Mouse (Mus musculus): Measurements from ENCODE around the gene Ddx51.

The Ddx51 gene

DNA sequence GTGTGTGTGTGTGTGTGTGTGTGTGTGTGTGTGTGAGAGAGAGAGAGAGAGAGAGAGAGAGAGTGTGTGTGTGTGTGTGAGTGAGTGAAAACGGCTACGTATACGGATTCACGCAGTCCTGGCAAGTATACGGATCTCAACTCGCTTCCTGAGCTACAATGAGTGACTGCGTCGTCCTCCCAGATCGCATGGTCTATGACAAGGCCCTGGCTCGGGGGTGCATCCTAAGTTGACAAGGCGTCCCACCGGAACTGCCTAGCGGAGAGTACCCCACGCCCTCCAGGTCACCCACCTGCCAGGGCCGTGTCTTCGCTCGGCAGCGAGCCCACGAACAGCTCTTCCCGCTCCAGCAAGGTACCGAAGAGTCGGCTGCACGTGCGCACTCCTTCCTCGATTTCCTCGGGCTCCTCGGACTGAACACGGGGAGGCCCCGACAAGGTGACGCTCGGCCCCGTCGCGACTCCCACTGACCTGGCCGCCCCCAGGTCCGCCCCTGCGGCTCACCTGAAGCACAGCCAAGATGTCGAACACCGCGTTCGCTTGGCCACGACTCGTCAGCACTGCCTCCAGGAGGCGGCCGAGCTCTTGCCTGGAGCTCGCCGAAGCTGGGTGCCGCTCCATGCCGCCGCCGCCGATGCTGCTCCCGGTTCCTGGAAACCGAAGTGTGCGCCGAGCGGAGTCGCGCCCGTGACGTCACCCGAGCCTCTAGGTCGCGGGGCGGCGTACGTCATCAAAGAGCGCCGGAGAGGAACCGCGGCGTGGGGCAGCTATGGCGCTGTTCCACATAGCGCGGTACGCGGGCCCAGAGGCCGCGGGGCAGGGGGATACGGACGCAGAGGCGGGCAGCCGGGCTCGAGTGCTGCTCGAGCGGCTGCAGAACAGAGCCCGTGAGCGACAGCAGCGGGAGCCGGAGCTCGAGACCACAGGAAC is at the start of gene Ddx51, which contains the start of gene Noc4l:
TSS of gene Ddx51 (plus strand) at position 733 of the 930 bp plus-strand sequence.
TSS of gene Noc4l (minus strand) at position 699 of the 930 bp plus-strand sequence.
- peak; percentile 99 for DNase-seq

DNA sequence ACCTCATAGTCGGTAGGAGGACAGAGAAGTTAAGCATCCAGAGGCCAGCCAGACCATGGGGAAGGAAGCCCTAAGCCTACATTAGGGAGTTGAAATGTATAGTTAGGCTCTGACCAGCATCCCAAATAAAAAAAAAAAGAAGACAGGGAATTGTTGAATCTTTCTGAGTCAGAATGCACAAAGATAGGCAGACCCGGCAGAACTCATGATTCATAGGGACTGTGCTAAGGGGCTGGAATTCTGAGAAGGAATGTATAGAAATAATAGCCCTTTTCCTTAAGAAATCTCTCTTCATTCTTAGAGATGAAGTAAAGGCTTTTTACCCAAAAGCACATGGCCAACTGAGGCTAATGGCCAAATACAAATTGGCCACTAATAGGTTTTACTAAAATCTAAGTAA is 48.9 kb upstream of the Ddx51 start:
- DNase-seq, result no peak

- no peak for DNase-seq
Measured at GRCm38 (mm10) chr5:110605531-110606221, 47.6 kb upstream of the Ddx51 start.

DNA sequence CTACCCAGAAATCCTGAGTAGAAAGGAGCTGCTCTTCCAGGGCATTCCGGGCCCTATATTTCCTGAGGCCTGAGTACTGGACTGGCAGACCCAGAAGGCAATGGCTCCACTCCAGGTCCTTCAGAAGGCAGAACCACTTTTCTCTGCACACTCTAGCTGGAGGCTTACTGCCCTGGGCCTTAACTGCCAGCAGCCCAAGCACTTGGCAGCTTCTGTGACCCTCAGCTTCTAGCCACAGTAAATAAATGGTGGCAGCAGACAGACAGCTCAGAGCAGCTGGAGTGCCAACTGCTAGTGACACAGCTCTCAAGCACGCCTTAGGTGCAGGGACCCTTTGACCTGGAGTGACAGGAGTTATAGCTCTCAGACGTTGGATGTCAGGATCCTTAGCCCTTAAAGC is 45.5 kb upstream of the Ddx51 start:
- no peak for DNase-seq

DNA sequence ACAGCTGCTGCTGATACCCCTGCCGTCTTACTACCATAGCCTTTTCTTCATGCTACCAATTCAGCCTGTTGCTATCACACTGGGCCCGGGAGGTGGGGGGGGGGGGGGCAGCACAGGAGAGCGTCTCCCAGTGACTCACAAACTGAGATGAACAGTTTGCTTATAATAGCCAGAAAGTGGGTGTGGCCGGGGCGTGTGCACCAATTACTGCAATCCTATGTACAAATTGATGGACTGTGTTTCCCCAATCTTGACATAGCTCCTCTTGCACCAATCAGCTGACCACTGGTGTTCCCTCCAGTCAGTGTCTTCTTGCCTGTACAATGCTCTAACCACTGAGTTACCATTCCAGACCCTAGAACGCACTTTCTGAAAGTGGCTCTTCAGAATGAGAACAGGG is 44.9 kb upstream of the Ddx51 start:
- no peak for DNase-seq

- DNase-seq, result no peak
Measured at GRCm38 (mm10) chr5:110608941-110609340, 44.3 kb upstream of the Ddx51 start.

GRCm38 (mm10) chr5:110609425-110609824 is 43.8 kb upstream of the Ddx51 start:
- DNase-seq, result no peak

- no peak for DNase-seq
Measured at GRCm38 (mm10) chr5:110609868-110610267, 43.4 kb upstream of the Ddx51 start.

- DNase-seq, result no peak
Measured at GRCm38 (mm10) chr5:110610484-110610883, 42.8 kb upstream of the Ddx51 start.

GRCm38 (mm10) chr5:110611435-110612158 is 41.7 kb upstream of the Ddx51 start:
- no peak for DNase-seq

- DNase-seq, result no peak
Measured at GRCm38 (mm10) chr5:110619226-110619625, 34.0 kb upstream of the Ddx51 start.

GRCm38 (mm10) chr5:110624319-110624718 is 28.9 kb upstream of the Ddx51 start:
- DNase-seq, result no peak

GRCm38 (mm10) chr5:110627351-110627750 is 25.9 kb upstream of the Ddx51 start:
- DNase-seq, result no peak

DNA sequence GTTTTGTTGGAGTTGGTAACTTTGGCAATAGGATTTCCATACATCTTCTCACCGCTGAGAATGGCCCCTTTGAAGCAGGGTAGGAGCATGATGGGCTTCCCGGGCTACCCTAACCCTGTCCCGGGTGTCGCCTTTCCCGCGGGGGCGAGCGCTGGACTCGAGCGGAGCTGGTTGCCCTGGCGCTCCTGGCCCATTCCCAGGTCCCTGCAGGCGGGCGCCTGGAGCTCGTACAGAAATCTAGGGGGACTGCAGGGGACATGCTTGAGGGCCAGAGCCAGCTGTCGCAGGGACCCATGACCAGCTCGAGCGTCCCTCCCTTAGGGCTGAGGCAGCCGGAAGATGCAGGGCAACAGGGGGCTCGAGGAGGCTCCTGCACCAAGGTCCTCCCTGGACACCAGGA is 25.1 kb upstream of the Ddx51 start:
- DNase-seq, result no peak

- no peak for DNase-seq
Measured at GRCm38 (mm10) chr5:110629525-110630120, 23.6 kb upstream of the Ddx51 start.

- DNase-seq, result no peak
Measured at GRCm38 (mm10) chr5:110635951-110636707, 17.1 kb upstream of the Ddx51 start.

- DNase-seq, result no peak
Measured at GRCm38 (mm10) chr5:110638306-110639074, 14.8 kb upstream of the Ddx51 start.

GRCm38 (mm10) chr5:110639459-110639858 is 13.8 kb upstream of the Ddx51 start:
- peak; percentile 95 for DNase-seq

- DNase-seq, result no peak
Measured at GRCm38 (mm10) chr5:110646377-110646776, 6.9 kb upstream of the Ddx51 start.

GRCm38 (mm10) chr5:110653686-110654085 is 435 bp downstream of the Ddx51 start:
- no peak for DNase-seq

DNA sequence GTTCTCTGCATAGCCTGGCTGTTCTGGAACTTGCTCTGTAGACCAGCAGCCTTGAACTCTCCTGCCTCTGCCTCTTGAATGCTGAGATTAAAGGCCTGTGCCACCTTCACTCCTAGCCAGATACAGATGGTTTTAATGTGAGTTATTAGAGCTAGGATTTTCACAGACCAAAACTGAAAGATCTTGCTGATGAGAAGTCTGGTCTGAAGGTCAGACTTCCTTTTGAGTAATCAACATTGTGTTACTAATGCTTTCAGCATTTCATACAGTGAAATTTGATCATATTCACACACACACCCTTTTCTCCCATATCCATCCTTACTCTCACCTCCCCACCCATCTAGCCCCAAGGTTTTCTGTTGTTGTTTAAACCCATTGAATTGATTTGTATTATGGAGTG is 6.4 kb downstream of the Ddx51 start:
- no peak for DNase-seq

All from heart, adult 11 months (tissue).